Mouse (Mus musculus) frontal cortex, adult (tissue): ENCODE results near the gene Frmd4b.
"Not testable (repeated sequence)": the region's sequence is repeated elsewhere in the genome, so short reads cannot be mapped to it uniquely, and the experiment has no call there.

Experiments used
- ATAC-seq: cut with Nextera tagmentation; 2 replicates; pipeline ENCODE4 v1.9.2; 2017; ENCODE audit warnings: mild to moderate bottlenecking, moderate library complexity, mixed read lengths; ENCODE audit not compliant: low TSS enrichment

Frmd4b gene

GRCm38 (mm10) chr6:97357606-97358005, 259.7 kb downstream of the Frmd4b start:
- not testable (repeated sequence) for ATAC-seq

GRCm38 (mm10) chr6:97356612-97357011, 260.7 kb downstream of the Frmd4b start:
- ATAC-seq: no peak

GRCm38 (mm10) chr6:97355141-97355540, 262.2 kb downstream of the Frmd4b start:
- ATAC-seq: no peak

GRCm38 (mm10) chr6:97353933-97354332, 263.4 kb downstream of the Frmd4b start:
- no peak for ATAC-seq

GRCm38 (mm10) chr6:97353371-97353770, 264.0 kb downstream of the Frmd4b start:
- ATAC-seq: no peak

- ATAC-seq: no peak
These were observed 264.7 kb downstream of the Frmd4b start for GRCm38 (mm10) chr6:97352505-97353154.

DNA sequence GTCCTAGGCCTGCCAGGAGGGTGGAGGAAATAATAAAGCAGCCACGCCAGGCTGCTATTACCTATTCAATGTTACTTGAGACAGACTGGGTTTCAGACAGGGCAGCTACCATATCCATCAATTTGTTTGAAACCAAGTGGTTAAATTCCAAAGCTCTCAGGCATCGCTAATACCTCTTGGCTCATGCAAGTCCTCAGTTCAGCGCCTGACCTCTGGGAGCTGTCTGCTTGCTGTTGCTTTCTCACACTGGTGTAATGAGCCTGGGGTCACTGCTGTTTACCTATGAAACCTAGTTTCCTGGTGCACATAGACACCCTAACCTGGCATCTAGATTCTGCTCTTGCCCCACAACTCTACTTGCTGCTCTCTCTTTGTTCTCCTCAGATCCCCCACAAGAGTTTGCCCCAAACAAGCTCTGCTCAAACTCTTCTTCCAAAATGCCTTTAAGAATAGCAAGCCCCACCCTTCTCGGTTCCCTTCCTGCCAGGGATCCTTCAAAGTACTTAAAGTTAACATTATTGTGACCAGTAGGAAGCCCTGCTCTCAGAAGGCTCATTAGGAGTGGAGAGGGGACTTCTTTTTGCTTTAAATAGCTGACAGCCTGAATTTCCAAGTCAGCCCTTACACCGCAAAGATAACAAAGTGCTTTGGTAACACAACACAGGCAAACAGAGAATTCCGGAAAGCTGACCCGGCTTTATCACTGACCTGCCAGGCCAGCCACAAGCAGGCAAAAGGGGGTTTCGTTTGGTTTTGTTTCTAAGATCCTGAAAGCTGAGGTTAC, 267.8 kb downstream of the Frmd4b start:
- no peak for ATAC-seq

- ATAC-seq: no peak
These were observed 270.4 kb downstream of the Frmd4b start for GRCm38 (mm10) chr6:97346932-97347331.

DNA sequence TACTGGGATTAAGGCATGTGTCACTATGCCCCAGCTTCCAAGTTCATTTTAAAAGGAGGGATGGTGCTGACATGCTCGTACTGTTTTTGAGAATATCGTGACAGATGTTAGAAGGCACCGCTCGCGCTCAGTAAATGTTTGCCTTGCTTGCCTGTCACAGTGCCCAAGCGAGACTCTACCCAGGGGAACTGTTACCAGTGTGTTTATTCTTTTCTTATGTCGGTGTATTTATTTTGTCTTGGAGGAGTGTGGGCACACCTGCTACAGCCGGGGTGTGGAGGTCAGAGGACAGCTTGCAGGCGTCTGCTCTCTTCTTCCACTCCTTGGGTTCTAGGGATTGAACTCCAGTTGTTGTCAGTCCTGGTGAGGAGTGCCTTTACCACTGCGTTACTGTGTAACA, 270.8 kb downstream of the Frmd4b start:
- no peak for ATAC-seq

DNA sequence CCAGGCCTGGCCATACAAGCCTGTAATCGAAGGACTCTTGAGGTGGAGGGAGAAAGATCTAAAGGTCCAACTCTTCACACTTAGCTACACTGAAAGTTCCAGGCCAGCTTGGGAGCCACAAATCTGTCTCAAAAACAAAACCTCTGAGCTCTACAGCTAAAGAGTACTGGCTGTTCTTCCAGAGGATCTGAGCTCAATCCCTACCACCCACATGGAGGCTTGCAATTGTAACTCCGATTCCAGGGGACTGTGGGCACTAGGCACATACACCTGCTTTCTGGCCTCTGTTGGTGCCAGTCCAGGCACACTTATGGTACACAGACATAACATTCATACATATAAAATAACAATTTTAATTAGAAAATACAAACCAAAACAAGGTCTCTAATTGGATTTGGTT, 271.4 kb downstream of the Frmd4b start:
- ATAC-seq: no peak

- no peak for ATAC-seq
These were observed 275.2 kb downstream of the Frmd4b start for GRCm38 (mm10) chr6:97342185-97342584.

GRCm38 (mm10) chr6:97341628-97342027, 275.7 kb downstream of the Frmd4b start:
- ATAC-seq: no peak

DNA sequence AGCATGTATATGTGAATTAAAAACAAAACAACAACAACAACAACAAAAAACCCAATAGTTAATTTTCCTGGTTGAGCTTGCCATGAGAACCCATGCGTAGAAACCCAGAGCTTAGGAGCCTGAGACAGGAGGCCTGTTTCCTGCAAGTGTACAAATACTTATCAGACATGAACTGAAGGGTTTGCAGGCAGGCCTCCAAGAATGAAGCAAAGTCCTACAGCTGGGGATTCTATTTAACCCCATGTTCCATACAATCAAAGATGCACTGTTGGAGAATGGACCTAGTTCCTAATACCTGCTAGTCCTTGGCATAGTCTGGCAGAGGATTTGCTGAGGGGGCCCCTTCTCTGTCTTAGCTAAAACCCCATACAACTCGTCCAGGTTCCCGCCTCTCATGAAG, 276.2 kb downstream of the Frmd4b start:
- no peak for ATAC-seq

- ATAC-seq: peak; percentile 74
These were observed 277.0 kb downstream of the Frmd4b start for GRCm38 (mm10) chr6:97340211-97340791.

DNA sequence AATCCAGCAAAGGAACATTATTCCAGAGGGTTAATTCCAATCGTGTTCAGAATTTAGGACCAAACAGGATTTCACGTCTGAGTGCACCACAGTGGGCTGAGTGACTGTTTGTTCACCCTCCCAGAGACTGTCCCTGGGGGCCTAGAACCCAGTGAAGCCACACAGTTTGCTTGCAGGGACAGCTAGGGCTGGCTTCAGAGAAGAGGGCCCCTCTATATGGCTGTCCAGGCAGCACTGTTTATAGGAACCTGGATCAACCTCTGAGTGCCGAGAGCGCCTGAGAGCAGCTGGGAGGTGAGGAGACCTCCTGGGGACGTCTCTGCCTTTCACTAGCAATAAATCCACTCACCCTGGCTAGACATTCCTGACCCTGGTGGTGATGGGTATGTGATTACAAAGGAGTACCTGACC, 278.1 kb downstream of the Frmd4b start:
- ATAC-seq: no peak

DNA sequence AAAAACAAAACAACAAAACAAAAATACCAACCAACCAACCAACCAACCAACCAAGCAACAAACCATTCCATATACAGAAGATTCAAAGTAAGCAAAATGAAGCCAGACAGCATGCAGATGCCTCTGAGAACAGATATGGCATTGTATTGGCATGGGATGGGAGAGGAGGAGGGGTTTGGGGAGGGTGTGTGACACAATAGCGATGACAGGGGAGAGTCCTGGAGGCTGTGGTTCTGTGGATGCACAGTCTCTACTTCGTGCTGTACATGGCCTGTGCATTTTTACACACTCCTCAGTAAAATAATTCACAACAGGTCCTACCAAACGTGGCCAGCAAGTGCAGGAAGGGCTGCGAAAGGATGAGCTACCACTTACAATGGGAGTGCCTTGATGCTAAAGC, 278.5 kb downstream of the Frmd4b start:
- no peak for ATAC-seq

- no peak for ATAC-seq
These were observed 284.0 kb downstream of the Frmd4b start for GRCm38 (mm10) chr6:97333323-97333722.

DNA sequence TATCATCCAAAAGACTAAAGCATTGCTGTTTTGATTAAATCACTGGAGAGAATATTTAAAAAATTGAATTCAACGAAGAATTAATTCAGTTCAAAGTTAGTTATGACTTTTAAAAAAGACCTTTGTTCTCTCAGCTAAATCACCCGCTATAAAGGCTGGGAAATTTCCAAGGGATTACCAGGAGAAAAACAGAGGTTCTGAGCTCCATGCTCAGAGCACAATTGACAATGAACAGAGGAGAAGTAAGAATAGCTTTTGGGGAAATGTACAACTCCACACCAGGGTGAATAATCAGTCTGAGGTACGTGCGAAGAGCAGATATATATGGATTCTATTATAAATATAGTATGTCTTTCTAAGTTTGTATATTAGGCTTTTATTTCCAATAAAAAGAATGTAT, 293.4 kb downstream of the Frmd4b start:
- ATAC-seq: no peak

DNA sequence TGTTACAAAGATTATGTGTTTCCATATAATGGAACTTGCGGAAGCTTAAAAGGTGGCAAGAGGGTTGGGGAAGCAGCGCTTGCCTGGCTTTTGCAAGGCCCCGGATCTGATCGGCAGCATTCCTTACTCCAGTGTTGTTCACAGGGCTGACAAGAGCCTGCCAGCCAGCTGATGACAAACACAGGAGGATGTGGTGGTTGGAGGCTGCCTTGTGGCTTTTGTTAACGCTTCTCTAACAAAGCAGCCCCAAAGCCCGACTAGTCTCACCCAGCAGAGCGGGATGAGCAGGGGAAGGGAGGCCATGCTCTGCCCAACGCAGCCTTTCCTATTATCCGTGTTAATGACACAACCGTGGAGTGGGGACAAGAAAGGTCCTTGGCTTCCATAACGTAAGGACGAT, 295.2 kb downstream of the Frmd4b start:
- no peak for ATAC-seq

DNA sequence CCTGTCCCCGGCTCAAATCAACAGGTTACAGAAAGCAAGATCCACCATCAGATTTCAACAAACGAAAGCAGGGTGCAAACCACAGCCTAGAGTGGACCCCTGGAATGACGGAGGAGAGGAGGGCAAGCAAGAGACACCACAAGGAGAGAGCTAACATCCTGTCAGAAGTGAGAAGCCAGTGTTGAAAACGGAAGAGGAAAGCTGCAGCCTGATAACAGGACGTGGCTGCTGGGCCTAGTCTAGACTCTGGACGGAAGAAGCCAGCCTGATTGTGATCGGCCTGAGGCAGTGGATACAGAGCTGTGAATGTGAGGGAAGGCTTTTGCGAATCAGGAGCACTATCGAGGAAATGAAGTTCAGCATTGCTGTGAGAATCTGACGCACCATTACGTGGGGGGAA, 296.2 kb downstream of the Frmd4b start:
- ATAC-seq: no peak

DNA sequence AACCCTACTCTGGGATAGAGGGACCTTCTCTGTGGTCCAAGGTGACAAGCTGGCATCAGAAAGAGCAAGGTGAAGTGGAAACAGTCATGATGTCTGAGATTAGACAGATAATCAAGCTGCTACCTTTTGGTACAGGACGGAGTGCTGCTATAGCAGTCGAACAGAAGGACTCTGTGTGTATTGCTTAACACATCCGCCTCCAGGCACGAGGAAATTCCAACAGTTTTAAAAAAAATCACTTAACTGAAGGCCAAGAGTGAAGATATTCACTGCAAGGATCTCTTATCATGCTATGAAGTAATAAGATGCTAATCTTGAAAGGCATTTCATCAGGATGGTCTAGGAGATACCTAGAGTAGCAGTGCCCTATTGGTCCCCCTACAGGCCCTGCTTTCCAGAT, 298.3 kb downstream of the Frmd4b start:
- ATAC-seq: peak; percentile 88

DNA sequence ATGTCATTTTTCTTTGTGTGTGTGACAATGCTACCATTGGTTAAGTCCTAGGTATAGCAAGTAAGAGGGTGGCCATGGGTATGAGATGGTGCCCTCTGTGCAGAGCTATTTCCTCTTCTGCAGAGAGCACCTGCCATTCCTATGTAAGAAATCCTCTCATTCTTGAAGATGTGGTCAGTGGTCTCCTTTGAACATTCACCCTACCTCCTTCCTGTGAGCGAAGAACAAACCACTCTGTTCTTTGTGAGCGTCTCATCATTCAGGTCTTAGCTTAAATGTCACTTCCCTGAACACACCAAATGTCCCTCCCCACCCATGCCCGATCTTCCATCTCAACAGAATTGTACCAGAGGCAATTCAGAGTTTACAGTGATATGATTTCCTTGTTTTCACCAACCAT, 299.4 kb downstream of the Frmd4b start:
- ATAC-seq: no peak

- no peak for ATAC-seq
These were observed 300.6 kb downstream of the Frmd4b start for GRCm38 (mm10) chr6:97316716-97317115.
